Mouse (Mus musculus): ENCODE measurements at regions not wholly inside any gene's neighbourhood (a gene's known extent, or its start where the extent isn't known, plus 50 kb on each side); places are given as distances from the start of the nearest gene placed in this dataset.
A peak's percentile ranks its signal among the peaks of the same experiment; 100 is the strongest.

DNA sequence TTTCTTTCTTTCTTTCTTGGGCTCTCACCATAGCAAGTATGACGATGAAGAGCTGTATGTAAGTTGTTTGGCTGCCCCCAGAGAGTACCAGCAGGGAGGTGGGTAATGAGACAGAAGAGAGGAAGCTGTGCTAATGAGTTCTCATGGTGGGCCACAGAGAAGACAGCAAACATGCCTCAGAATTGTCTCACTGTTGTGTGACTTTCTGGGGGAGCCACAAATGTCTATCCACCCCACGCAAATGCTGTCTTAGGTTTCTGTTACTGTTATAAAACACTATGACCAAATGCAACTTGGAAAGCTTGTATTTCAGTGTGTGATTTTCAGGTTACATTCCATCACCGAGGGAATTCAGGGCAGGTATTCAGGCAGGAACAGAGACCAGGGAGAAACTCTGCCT is 131.0 kb downstream of the Rsl24d1 start:
- H3K4me3 ChIP-seq (replicated peaks; ENCODE audit: extremely low read depth, low read depth, low read length): no peak overlapping the region
- 79% methylated on average over 3 of the region's 3 CpGs for WGBS
- no peaks in the 10 kb centered on the region for H3K4me1 ChIP-seq (ENCODE audit: control insufficient read depth, insufficient read depth, low read length)
- TF ChIP-seq POLR2A (IDR thresholded peaks at IDR 0.05; ENCODE audit: borderline replicate concordance, extremely low read depth, low read depth, low read length) (no peak), CTCF (IDR thresholded peaks at IDR 0.05; ENCODE audit: insufficient read depth, low read length) (no peak)
- no peak for DNase-seq

DNA sequence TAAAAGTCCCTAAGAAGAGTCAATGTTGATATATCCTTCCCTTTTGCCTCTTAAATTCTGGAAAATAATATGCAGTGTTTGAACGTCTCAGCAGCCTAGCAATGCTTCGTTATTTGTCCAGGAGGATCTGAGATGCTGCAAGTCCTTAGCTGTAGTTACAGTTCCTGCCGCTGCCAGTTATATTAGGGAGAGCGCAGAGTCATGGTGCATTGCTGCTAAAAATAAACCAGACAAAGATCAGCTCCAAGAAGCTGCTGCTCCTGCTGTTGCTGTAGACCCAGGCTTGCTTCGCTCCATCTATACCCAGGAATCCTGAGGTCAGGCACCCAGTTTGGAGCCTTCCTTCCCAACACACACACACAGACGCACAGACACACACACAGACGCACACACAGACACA is 132.3 kb downstream of the Rsl24d1 start:
- Histone ChIP-seq H3K4me1 (ENCODE audit: control insufficient read depth, insufficient read depth, low read length) (no peaks in the 10 kb centered on the region), H3K4me3 (replicated peaks; ENCODE audit: extremely low read depth, low read depth, low read length) (no peak overlapping the region)
- TF ChIP-seq POLR2A (IDR thresholded peaks at IDR 0.05; ENCODE audit: borderline replicate concordance, extremely low read depth, low read depth, low read length) (no peak), CTCF (IDR thresholded peaks at IDR 0.05; ENCODE audit: insufficient read depth, low read length) (no peak)
- DNase-seq: no peak
- WGBS: 61% methylated on average over 7 of the region's 7 CpGs

- H3K4me1 ChIP-seq (ENCODE audit: control insufficient read depth, insufficient read depth, low read length): no peaks in the 10 kb centered on the region
- no peak overlapping the region for H3K4me3 ChIP-seq (replicated peaks; ENCODE audit: extremely low read depth, low read depth, low read length)
- DNase-seq: no peak
- 63% methylated on average over 9 of the region's 9 CpGs for WGBS
- TF ChIP-seq POLR2A (IDR thresholded peaks at IDR 0.05; ENCODE audit: borderline replicate concordance, extremely low read depth, low read depth, low read length): no peak
- no peak for TF ChIP-seq CTCF (IDR thresholded peaks at IDR 0.05; ENCODE audit: insufficient read depth, low read length)
Observed at GRCm38 (mm10) chr9:73258171-73258570, 144.9 kb downstream of the Rsl24d1 start.

DNA sequence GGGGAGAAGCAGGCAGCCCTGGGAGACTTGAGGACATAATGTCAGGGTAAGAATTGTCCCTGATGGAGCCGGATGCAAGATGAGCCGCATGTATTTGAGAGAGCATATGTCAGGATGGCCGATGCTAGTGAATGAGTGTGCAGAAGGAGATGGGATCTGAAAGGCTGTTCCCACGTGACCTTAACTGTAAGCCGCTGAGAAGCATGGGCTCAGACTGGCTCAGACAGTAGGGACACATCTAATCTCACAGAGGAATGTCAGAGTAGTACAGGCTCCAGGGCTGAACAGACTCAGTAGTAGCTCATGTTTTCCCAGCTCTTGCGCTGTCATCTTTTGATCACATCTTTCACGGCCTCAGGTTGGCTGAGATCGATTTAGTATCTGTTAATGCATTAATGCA is 145.4 kb downstream of the Rsl24d1 start:
- Histone ChIP-seq H3K4me3 (replicated peaks; ENCODE audit: extremely low read depth, low read depth, low read length) (no peak overlapping the region), H3K4me1 (ENCODE audit: control insufficient read depth, insufficient read depth, low read length) (no peaks in the 10 kb centered on the region)
- WGBS: 91% methylated on average over 8 of the region's 8 CpGs
- TF ChIP-seq CTCF (IDR thresholded peaks at IDR 0.05; ENCODE audit: insufficient read depth, low read length) (no peak), POLR2A (IDR thresholded peaks at IDR 0.05; ENCODE audit: borderline replicate concordance, extremely low read depth, low read depth, low read length) (no peak)
- DNase-seq: no peak

DNA sequence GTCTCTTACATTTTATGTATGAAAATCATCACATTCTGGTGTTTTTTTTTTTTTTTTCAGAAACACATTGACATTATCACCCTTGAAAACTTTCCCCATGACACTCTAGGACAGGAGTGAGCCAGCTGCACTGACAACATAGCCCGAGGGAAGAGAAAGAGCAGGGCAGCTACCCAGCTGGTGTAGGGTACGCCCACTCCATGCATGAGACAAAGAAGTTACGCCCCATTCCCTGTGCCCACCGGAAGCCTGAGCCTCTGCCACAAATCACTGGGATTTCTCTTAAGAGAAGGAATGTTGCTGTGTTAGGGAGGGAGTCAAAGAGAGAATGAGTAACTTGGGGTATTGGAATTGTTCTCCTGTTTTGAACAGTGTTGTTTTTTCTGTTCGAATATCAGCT is 149.5 kb downstream of the Rsl24d1 start:
- no peaks in the 10 kb centered on the region for H3K4me1 ChIP-seq (ENCODE audit: control insufficient read depth, insufficient read depth, low read length)
- no peak overlapping the region for H3K4me3 ChIP-seq (replicated peaks; ENCODE audit: extremely low read depth, low read depth, low read length)
- WGBS: 64% methylated on average over 5 of the region's 5 CpGs
- DNase-seq: no peak
- TF ChIP-seq CTCF (IDR thresholded peaks at IDR 0.05; ENCODE audit: insufficient read depth, low read length): no peak
- no peak for TF ChIP-seq POLR2A (IDR thresholded peaks at IDR 0.05; ENCODE audit: borderline replicate concordance, extremely low read depth, low read depth, low read length)

GRCm38 (mm10) chr9:73270249-73270648 is 157.0 kb downstream of the Rsl24d1 start:
- no peak overlapping the region for H3K4me3 ChIP-seq (replicated peaks; ENCODE audit: extremely low read depth, low read depth, low read length)
- DNase-seq: no peak
- H3K4me1 ChIP-seq (ENCODE audit: control insufficient read depth, insufficient read depth, low read length): no peaks in the 10 kb centered on the region
- 60% methylated on average over 5 of the region's 5 CpGs for WGBS
- TF ChIP-seq CTCF (IDR thresholded peaks at IDR 0.05; ENCODE audit: insufficient read depth, low read length) (no peak), POLR2A (IDR thresholded peaks at IDR 0.05; ENCODE audit: borderline replicate concordance, extremely low read depth, low read depth, low read length) (no peak)

DNA sequence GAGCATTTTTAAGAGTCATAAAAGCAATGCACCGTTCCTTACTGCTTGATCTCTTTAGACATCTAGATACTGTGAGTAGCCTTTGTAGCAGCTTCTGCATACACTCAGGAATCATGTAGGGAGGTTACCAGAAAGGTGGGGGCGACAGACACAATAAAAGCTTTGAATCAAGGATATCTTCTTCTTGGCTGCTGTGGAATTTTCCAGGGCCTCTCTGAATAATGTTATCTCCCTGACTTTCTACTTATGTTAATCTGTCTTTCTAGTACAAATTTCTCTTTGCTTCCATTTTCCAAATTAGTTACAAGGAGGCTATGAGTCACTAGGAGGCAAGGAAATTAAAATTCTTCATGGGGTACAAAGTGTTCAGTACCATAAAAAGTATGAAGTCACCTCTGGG is 159.4 kb downstream of the Rsl24d1 start:
- 82% methylated on average over 2 of the region's 2 CpGs for WGBS
- DNase-seq: no peak

DNA sequence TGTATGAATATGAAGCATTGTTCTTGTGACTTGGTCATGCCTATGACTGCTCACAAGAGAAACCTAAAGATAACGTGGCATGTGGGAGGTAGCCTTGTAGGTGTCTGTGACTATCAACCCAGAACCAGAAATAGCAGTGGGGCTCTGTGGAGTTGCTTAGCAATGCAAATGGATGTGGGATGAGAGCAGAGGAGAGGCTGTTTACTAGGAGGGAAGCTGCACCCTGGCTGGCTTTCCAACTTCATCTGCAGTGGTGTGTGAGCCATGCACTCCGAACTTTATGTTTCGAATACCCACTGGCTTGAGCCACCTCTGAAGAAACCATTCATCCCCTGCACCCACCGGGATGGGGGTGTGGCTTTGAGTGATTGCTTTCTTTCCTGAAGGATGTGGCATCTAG is 160.5 kb downstream of the Rsl24d1 start:
- no peak for DNase-seq
- Histone ChIP-seq H3K4me3 (replicated peaks; ENCODE audit: extremely low read depth, low read depth, low read length) (no peak overlapping the region), H3K4me1 (ENCODE audit: control insufficient read depth, insufficient read depth, low read length) (no peaks in the 10 kb centered on the region)
- TF ChIP-seq POLR2A (IDR thresholded peaks at IDR 0.05; ENCODE audit: borderline replicate concordance, extremely low read depth, low read depth, low read length): no peak
- TF ChIP-seq CTCF (IDR thresholded peaks at IDR 0.05; ENCODE audit: insufficient read depth, low read length): no peak
- WGBS: 75% methylated on average over 4 of the region's 4 CpGs

More for the DNA sequence above, 159.4 kb downstream of the Rsl24d1 start:
- TF ChIP-seq POLR2A (IDR thresholded peaks at IDR 0.05; ENCODE audit: borderline replicate concordance, extremely low read depth, low read depth, low read length) (no peak), CTCF (IDR thresholded peaks at IDR 0.05; ENCODE audit: insufficient read depth, low read length) (no peak)
- no peaks in the 10 kb centered on the region for H3K4me1 ChIP-seq (ENCODE audit: control insufficient read depth, insufficient read depth, low read length)
- H3K4me3 ChIP-seq (replicated peaks; ENCODE audit: extremely low read depth, low read depth, low read length): no peak overlapping the region

DNA sequence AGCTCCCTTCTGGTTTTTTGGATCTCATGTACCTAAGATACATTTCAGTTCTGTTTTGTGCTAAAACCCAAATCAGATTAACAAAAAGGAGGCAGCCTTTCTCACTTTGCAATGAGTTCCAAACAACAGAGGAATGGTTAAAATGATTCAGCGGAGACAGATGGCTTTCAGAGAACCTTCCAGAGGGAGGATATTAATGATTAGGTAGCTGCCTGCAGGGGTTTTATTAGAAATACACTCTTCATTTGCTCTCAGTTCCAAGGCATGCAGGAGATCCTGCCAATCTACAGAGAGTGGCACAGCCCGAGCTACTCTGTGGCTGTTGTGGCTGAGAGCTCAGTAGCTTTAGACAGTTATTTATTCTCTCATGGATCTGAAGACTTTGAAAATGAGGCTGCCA is 162.4 kb downstream of the Rsl24d1 start:
- no peak for TF ChIP-seq CTCF (IDR thresholded peaks at IDR 0.05; ENCODE audit: insufficient read depth, low read length)
- no peak for TF ChIP-seq POLR2A (IDR thresholded peaks at IDR 0.05; ENCODE audit: borderline replicate concordance, extremely low read depth, low read depth, low read length)
- DNase-seq: no peak
- WGBS: 81% methylated on average over 2 of the region's 2 CpGs
- Histone ChIP-seq H3K4me3 (replicated peaks; ENCODE audit: extremely low read depth, low read depth, low read length) (no peak overlapping the region), H3K4me1 (ENCODE audit: control insufficient read depth, insufficient read depth, low read length) (no peaks in the 10 kb centered on the region)

GRCm38 (mm10) chr9:73295287-73295686 is 182.1 kb downstream of the Rsl24d1 start:
- peak; percentile 9 for DNase-seq
- no peak for TF ChIP-seq CTCF (IDR thresholded peaks at IDR 0.05; ENCODE audit: insufficient read depth, low read length)
- no peak for TF ChIP-seq POLR2A (IDR thresholded peaks at IDR 0.05; ENCODE audit: borderline replicate concordance, extremely low read depth, low read depth, low read length)
- no peak overlapping the region for H3K4me3 ChIP-seq (replicated peaks; ENCODE audit: extremely low read depth, low read depth, low read length)
- WGBS: 56% methylated on average over 6 of the region's 6 CpGs
- no peaks in the 10 kb centered on the region for H3K4me1 ChIP-seq (ENCODE audit: control insufficient read depth, insufficient read depth, low read length)

Measured in lung, adult 2 months (tissue).